Mouse (Mus musculus): Measurements from ENCODE around the gene Actl6b. TPM values are rescaled to one million over a fixed set of nuclear protein-coding genes. Genes with fewer than 3 reads are reported as not detected.
A peak's percentile ranks its signal among the peaks of the same experiment; 100 is the strongest.

Actl6b gene
- polyA plus RNA-seq, 1 experiment, result 0.25 TPM

- TF ChIP-seq CTCF (IDR thresholded peaks at IDR 0.05; ENCODE audit: control insufficient read depth, insufficient read depth, insufficient replicate concordance, low read depth, low read length) (no peak), POLR2A (IDR thresholded peaks at IDR 0.05; ENCODE audit: control insufficient read depth, low read depth, low read length) (no peak)
- peaks cover 15% of the 10 kb centered on the region for H3K4me1 ChIP-seq (ENCODE audit: control insufficient read depth, insufficient read depth, low read length)
- H3K27ac ChIP-seq (ENCODE audit: control insufficient read depth, insufficient read depth, low read depth, low read length), result no peak overlapping the region
- H3K4me3 ChIP-seq (ENCODE audit: control insufficient read depth, low read depth, low read length), result no peak overlapping the region
- no peaks in the 10 kb centered on the region; the same call in none of the 2 replicates for H3K36me3 ChIP-seq (ENCODE audit: control insufficient read depth, insufficient read depth, low read length)
- H3K27me3 ChIP-seq (ENCODE audit: control insufficient read depth, insufficient read depth, low read length), result no peaks in the 10 kb centered on the region
These were observed 23.9 kb upstream of the Actl6b start for GRCm38 (mm10) chr5:137529221-137529995.

GRCm38 (mm10) chr5:137530075-137530474, 23.2 kb upstream of the Actl6b start:
- Histone ChIP-seq H3K27me3 (ENCODE audit: control insufficient read depth, insufficient read depth, low read length) (no peaks in the 10 kb centered on the region), H3K4me1 (ENCODE audit: control insufficient read depth, insufficient read depth, low read length) (peaks cover 15% of the 10 kb centered on the region), H3K36me3 (ENCODE audit: control insufficient read depth, insufficient read depth, low read length) (no peaks in the 10 kb centered on the region; the same call in 1 of the 2 replicates), H3K4me3 (ENCODE audit: control insufficient read depth, low read depth, low read length) (peak overlapping the region; percentile 68), H3K27ac (ENCODE audit: control insufficient read depth, insufficient read depth, low read depth, low read length) (no peak overlapping the region; the same call in 1 of the 2 replicates)
- TF ChIP-seq POLR2A (IDR thresholded peaks at IDR 0.05; ENCODE audit: control insufficient read depth, low read depth, low read length) (no peak), CTCF (IDR thresholded peaks at IDR 0.05; ENCODE audit: control insufficient read depth, insufficient read depth, insufficient replicate concordance, low read depth, low read length) (no peak)

- no peak overlapping the region for H3K27ac ChIP-seq (ENCODE audit: control insufficient read depth, insufficient read depth, low read depth, low read length)
- TF ChIP-seq CTCF (IDR thresholded peaks at IDR 0.05; ENCODE audit: control insufficient read depth, insufficient read depth, insufficient replicate concordance, low read depth, low read length) (no peak), POLR2A (IDR thresholded peaks at IDR 0.05; ENCODE audit: control insufficient read depth, low read depth, low read length) (0 out of 2 replicates have a peak, but pooled peaks have one; percentile 8)
- peak overlapping the region; percentile 99 for H3K4me3 ChIP-seq (ENCODE audit: control insufficient read depth, low read depth, low read length)
- H3K4me1 ChIP-seq (ENCODE audit: control insufficient read depth, insufficient read depth, low read length), result peaks cover 15% of the 10 kb centered on the region
- H3K27me3 ChIP-seq (ENCODE audit: control insufficient read depth, insufficient read depth, low read length), result no peaks in the 10 kb centered on the region
- H3K36me3 ChIP-seq (ENCODE audit: control insufficient read depth, insufficient read depth, low read length), result no peaks in the 10 kb centered on the region; the same call in 1 of the 2 replicates
These were observed 22.5 kb upstream of the Actl6b start for GRCm38 (mm10) chr5:137530588-137531413.

- H3K4me3 ChIP-seq (ENCODE audit: control insufficient read depth, low read depth, low read length), result peak overlapping the region; percentile 99
- peaks cover 15% of the 10 kb centered on the region for H3K4me1 ChIP-seq (ENCODE audit: control insufficient read depth, insufficient read depth, low read length)
- H3K36me3 ChIP-seq (ENCODE audit: control insufficient read depth, insufficient read depth, low read length), result no peaks in the 10 kb centered on the region; the same call in 1 of the 2 replicates
- peak overlapping the region; percentile 85 for H3K27ac ChIP-seq (ENCODE audit: control insufficient read depth, insufficient read depth, low read depth, low read length)
- no peak for TF ChIP-seq CTCF (IDR thresholded peaks at IDR 0.05; ENCODE audit: control insufficient read depth, insufficient read depth, insufficient replicate concordance, low read depth, low read length)
- no peak for TF ChIP-seq POLR2A (IDR thresholded peaks at IDR 0.05; ENCODE audit: control insufficient read depth, low read depth, low read length)
- H3K27me3 ChIP-seq (ENCODE audit: control insufficient read depth, insufficient read depth, low read length), result no peaks in the 10 kb centered on the region
These were observed 21.7 kb upstream of the Actl6b start for GRCm38 (mm10) chr5:137531414-137532130.

GRCm38 (mm10) chr5:137532131-137532807, 21.0 kb upstream of the Actl6b start:
- Histone ChIP-seq H3K36me3 (ENCODE audit: control insufficient read depth, insufficient read depth, low read length) (no peaks in the 10 kb centered on the region; the same call in 1 of the 2 replicates), H3K27me3 (ENCODE audit: control insufficient read depth, insufficient read depth, low read length) (no peaks in the 10 kb centered on the region), H3K27ac (ENCODE audit: control insufficient read depth, insufficient read depth, low read depth, low read length) (peak overlapping the region; percentile 85), H3K4me1 (ENCODE audit: control insufficient read depth, insufficient read depth, low read length) (peaks cover 15% of the 10 kb centered on the region), H3K4me3 (ENCODE audit: control insufficient read depth, low read depth, low read length) (peak overlapping the region; percentile 99)
- TF ChIP-seq POLR2A (IDR thresholded peaks at IDR 0.05; ENCODE audit: control insufficient read depth, low read depth, low read length), result no peak
- no peak for TF ChIP-seq CTCF (IDR thresholded peaks at IDR 0.05; ENCODE audit: control insufficient read depth, insufficient read depth, insufficient replicate concordance, low read depth, low read length)

GRCm38 (mm10) chr5:137532808-137533116, 20.6 kb upstream of the Actl6b start:
- Histone ChIP-seq H3K4me1 (ENCODE audit: control insufficient read depth, insufficient read depth, low read length) (peaks cover 15% of the 10 kb centered on the region), H3K27me3 (ENCODE audit: control insufficient read depth, insufficient read depth, low read length) (no peaks in the 10 kb centered on the region), H3K27ac (ENCODE audit: control insufficient read depth, insufficient read depth, low read depth, low read length) (peak overlapping the region; percentile 100), H3K36me3 (ENCODE audit: control insufficient read depth, insufficient read depth, low read length) (no peaks in the 10 kb centered on the region; the same call in 1 of the 2 replicates), H3K4me3 (ENCODE audit: control insufficient read depth, low read depth, low read length) (peak overlapping the region; percentile 99)
- TF ChIP-seq POLR2A (IDR thresholded peaks at IDR 0.05; ENCODE audit: control insufficient read depth, low read depth, low read length) (no peak), CTCF (IDR thresholded peaks at IDR 0.05; ENCODE audit: control insufficient read depth, insufficient read depth, insufficient replicate concordance, low read depth, low read length) (no peak)

Data from testis, adult 2 months (tissue).